Mouse (Mus musculus) embryonic facial prominence, embryonic 15.5 days (tissue): ENCODE measurements around the gene Ndufs1. TPM values are rescaled to one million over a fixed set of nuclear protein-coding genes. Genes with fewer than 3 reads are reported as not detected.

Experiments used
- ATAC-seq: fragments of 200-750 bp; cut with Nextera tagmentation; 2 replicates; pipeline ENCODE4 v1.8.0; 2017; ENCODE audit warnings: low read depth, moderate TSS enrichment; ENCODE audit not compliant: insufficient number of reproducible peaks, low FRiP score, low TSS enrichment
- H3K27ac ChIP-seq: fragments of 300-500 bp; sonication (generic); replicated peaks from 2 replicates; pipeline ENCODE4 v1.5.1; 2015; ENCODE audit warnings: mild to moderate bottlenecking, inconsistent platforms
- H3K27me3 ChIP-seq: fragments of 300-500 bp; sonication (generic); 2 replicates; pipeline ENCODE4 v1.6.1; 2015; ENCODE audit warnings: inconsistent platforms
- H3K36me3 ChIP-seq: fragments of 300-500 bp; sonication (generic); 2 replicates; pipeline ENCODE4 v1.6.1; 2015; ENCODE audit warnings: mild to moderate bottlenecking, inconsistent platforms
- H3K4me1 ChIP-seq: fragments of 300-500 bp; sonication (generic); 2 replicates; pipeline ENCODE4 v1.6.1; 2015; ENCODE audit warnings: inconsistent platforms
- H3K4me2 ChIP-seq: fragments of 300-500 bp; sonication (generic); replicated peaks from 2 replicates; pipeline ENCODE4 v1.6.1; 2015; ENCODE audit warnings: mild to moderate bottlenecking, inconsistent platforms
- H3K4me3 ChIP-seq: fragments of 300-500 bp; sonication (generic); replicated peaks from 2 replicates; pipeline ENCODE4 v1.5.1; 2015; ENCODE audit warnings: mild to moderate bottlenecking, inconsistent platforms
- H3K9ac ChIP-seq: fragments of 300-500 bp; sonication (generic); 2 replicates; pipeline ENCODE4 v1.6.1; 2015; ENCODE audit warnings: inconsistent platforms
- H3K9me3 ChIP-seq: fragments of 300-500 bp; sonication (generic); replicated peaks from 2 replicates; pipeline ENCODE4 v1.6.1; 2016; ENCODE audit warnings: inconsistent platforms
- WGBS: fragments of 180-500 bp; shearing (Covaris S2); methylation state at CpG from one replicate; pipeline ENCODE4 v1.1.7; 2015; 5-methylcytosine and 5-hydroxymethylcytosine counted together
- microRNA-seq: library from miRNA; unstranded; fragments of <30 nt; microRNA quantifications from one replicate; pipeline ENCODE4, GENCODE M21; 2016; ENCODE audit warnings: borderline number of aligned reads
- polyA plus RNA-seq: library from polyadenylated mRNA; unstranded; fragments of >200 nt; fragmentation: Nextera tagmentation; extraction: Ambion mirVana; gene quantifications from 2 replicates; pipeline ENCODE4 v1.2.1, GENCODE M21; 2015

Gene Ndufs1
- polyA plus RNA-seq, 1 experiment from 2014 or later: 116 TPM

GRCm38 (mm10) chr1:63096071-63096470 is 80.6 kb downstream of the Ndufs1 start:
- 69% methylated on average over 5 of the region's 5 CpGs for WGBS
- ATAC-seq: no peak
- H3K27me3 ChIP-seq: no peaks in the 10 kb centered on the region
- H3K4me3 ChIP-seq: no peak overlapping the region
- no peaks in the 10 kb centered on the region for H3K4me1 ChIP-seq
- H3K9me3 ChIP-seq: no peaks in the 10 kb centered on the region
- H3K9ac ChIP-seq: no peak overlapping the region
- peaks cover 68% of the 10 kb centered on the region for H3K36me3 ChIP-seq
- no peak overlapping the region for H3K27ac ChIP-seq
- H3K4me2 ChIP-seq: no peak overlapping the region

Small RNA genes lying within 50 kb of the gene (microRNA-seq; reads per million reads assigned to microRNA genes)
- gene Gm24557: not detected
- gene Gm27512: not detected

Other genes starting within 250 kb of the Ndufs1 start
- 11.2 and 12.5 TPM in 2 replicates for gene Ino80d, start 62.2 kb downstream of the Ndufs1 start, polyA plus RNA-seq
- gene Eef1b2, start within 50 bp of the Ndufs1 start, polyA plus RNA-seq: 565 and 634 TPM in 2 replicates
- gene Gpr1, start 37.7 kb upstream of the Ndufs1 start, polyA plus RNA-seq: 0.11 and 0.33 TPM in 2 replicates
- 16.1 and 19.3 TPM in 2 replicates for gene Zdbf2, start 96.4 kb upstream of the Ndufs1 start, polyA plus RNA-seq